Mouse (Mus musculus) forebrain, embryonic 11.5 days (tissue): ENCODE results near the gene Commd1. TPM values are rescaled to one million over a fixed set of nuclear protein-coding genes. Genes with fewer than 3 reads are reported as not detected.

ENCODE experiments used
- ATAC-seq: fragments of 200-750 bp; cut with Nextera tagmentation; replicated peaks from 2 replicates; pipeline ENCODE4 v1.8.0; 2017; ENCODE audit warnings: moderate TSS enrichment; ENCODE audit not compliant: low FRiP score
- DNase-seq: peaks from one replicate; pipeline ENCODE4 v3.0.0-alpha.2; 2017; ENCODE audit warnings: low spot score
- H3K27ac ChIP-seq: fragments of 300-500 bp; sonication (generic); 2 replicates; pipeline ENCODE4 v1.5.1; 2014; ENCODE audit warnings: low read depth, low read length
- H3K27me3 ChIP-seq: fragments of 300-500 bp; sonication (generic); 2 replicates; pipeline ENCODE4 v1.6.1; 2014; ENCODE audit warnings: mild to moderate bottlenecking, low read length, mixed read lengths; ENCODE audit not compliant: control insufficient read depth, insufficient read depth
- H3K36me3 ChIP-seq: fragments of 300-500 bp; sonication (generic); 2 replicates; pipeline ENCODE4 v1.6.1; 2014; ENCODE audit warnings: mild to moderate bottlenecking, low read length, moderate library complexity, mixed read lengths; ENCODE audit not compliant: control insufficient read depth, insufficient read depth
- H3K4me1 ChIP-seq: fragments of 300-500 bp; sonication (generic); replicated peaks from 2 replicates; pipeline ENCODE4 v1.6.1; 2014; ENCODE audit warnings: low read length, mixed read lengths; ENCODE audit not compliant: control insufficient read depth, insufficient read depth
- H3K4me2 ChIP-seq: fragments of 300-500 bp; sonication (generic); 2 replicates; pipeline ENCODE4 v1.6.1; 2014; ENCODE audit warnings: low read depth, mild to moderate bottlenecking, low read length, moderate library complexity, mixed read lengths; ENCODE audit not compliant: severe bottlenecking
- H3K4me3 ChIP-seq: fragments of 300-500 bp; sonication (generic); 2 replicates; pipeline ENCODE4 v1.5.1; 2014; ENCODE audit warnings: low read depth, low read length
- H3K9ac ChIP-seq: fragments of 300-500 bp; sonication (generic); 2 replicates; pipeline ENCODE4 v1.6.1; 2014; ENCODE audit warnings: low read length
- H3K9me3 ChIP-seq: fragments of 300-500 bp; sonication (generic); 2 replicates; pipeline ENCODE4 v1.6.1; 2016; ENCODE audit warnings: low read length, mixed read lengths; ENCODE audit not compliant: control insufficient read depth
- WGBS: fragments of 180-500 bp; shearing (Covaris S2); extraction: QIAGEN DNeasy Blood & Tissue Kit; methylation state at CpG from one replicate; pipeline ENCODE4 v1.1.7; 2014; 5-methylcytosine and 5-hydroxymethylcytosine counted together
- polyA plus RNA-seq: library from polyadenylated mRNA; unstranded; fragments of >200 nt; fragmentation: Nextera tagmentation; extraction: Ambion mirVana; gene quantifications from 2 replicates; pipeline ENCODE4 v1.2.1, GENCODE M21; 2014

Gene Commd1
- polyA plus RNA-seq, 1 experiment from 2014 or later, result 399 TPM

DNA sequence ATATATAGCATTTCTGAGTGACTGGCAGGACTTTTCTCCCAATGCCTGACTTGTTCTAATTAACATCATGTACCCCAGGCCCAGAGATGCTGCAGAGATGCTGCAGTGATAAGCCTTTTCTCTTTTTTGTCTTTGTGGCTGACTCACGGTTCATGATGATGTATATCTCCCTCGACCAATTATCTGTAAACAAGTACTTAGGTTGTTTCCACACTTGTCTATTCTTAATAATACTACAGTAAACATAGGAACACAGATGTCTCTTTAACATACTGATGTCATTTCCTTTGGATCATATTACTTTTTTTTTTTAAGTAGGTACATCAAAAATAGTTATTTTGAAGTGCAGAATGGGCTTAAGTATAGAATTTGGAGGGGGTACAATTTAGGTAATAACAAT is 79.3 kb downstream of the Commd1 start:
- ATAC-seq (no peak), DNase-seq (no peak)
- Histone ChIP-seq H3K9ac (no peak overlapping the region), H3K4me3 (no peak overlapping the region), H3K36me3 (no peaks in the 10 kb centered on the region), H3K9me3 (no peaks in the 10 kb centered on the region), H3K27me3 (no peaks in the 10 kb centered on the region), H3K4me1 (no peaks in the 10 kb centered on the region), H3K4me2 (no peak overlapping the region), H3K27ac (no peak overlapping the region)
- 92% methylated on average over 2 of the region's 2 CpGs for WGBS

DNA sequence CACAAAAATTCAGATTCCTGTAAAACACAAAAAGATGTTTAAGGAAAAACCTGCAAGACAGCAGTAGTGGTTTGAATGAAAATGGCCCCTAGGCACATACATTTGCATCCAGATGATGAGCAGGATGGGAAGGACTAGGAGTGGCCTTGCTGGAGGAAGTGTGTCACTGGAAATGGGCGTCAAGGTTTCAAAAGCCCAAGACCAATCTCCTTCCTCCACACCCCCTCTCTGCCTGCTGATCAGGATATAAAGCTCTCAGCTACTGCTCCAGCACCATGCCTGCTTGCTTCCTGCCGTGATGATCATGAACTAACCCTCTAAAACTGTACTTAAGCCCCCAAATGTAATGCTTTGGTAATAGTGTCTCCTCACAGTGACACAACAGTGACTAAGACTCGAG is 82.1 kb downstream of the Commd1 start:
- Histone ChIP-seq H3K4me2 (no peak overlapping the region), H3K27ac (no peak overlapping the region), H3K4me1 (no peaks in the 10 kb centered on the region), H3K27me3 (no peaks in the 10 kb centered on the region), H3K4me3 (no peak overlapping the region), H3K9me3 (no peaks in the 10 kb centered on the region), H3K9ac (no peak overlapping the region), H3K36me3 (no peaks in the 10 kb centered on the region)
- no peak for DNase-seq
- no peak for ATAC-seq
- WGBS, result 81% methylated on average over 3 of the region's 3 CpGs

DNA sequence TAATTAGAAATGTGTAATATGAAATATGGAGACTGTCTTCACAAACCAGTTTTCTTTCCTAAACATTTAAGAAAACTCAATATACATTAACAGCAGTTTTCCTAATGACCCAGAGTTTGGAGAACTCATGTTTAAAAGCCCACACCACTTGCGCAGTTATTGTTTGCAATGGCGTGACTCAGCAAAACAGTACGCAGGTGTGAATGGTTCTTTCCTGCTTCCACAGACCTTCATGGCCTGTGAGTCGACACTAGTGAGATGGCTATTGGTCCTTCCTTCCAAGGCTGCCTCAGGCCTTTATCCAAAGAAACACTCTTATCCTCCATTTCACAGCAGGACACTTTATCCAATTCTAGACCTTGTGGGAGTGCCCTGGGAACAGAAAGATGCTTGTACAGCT is 84.5 kb downstream of the Commd1 start:
- Histone ChIP-seq H3K27me3 (no peaks in the 10 kb centered on the region), H3K9me3 (no peaks in the 10 kb centered on the region), H3K36me3 (no peaks in the 10 kb centered on the region), H3K4me1 (no peaks in the 10 kb centered on the region), H3K9ac (no peak overlapping the region), H3K4me3 (no peak overlapping the region), H3K27ac (no peak overlapping the region), H3K4me2 (no peak overlapping the region)
- DNase-seq (no peak), ATAC-seq (no peak)
- 93% methylated on average over 4 of the region's 4 CpGs for WGBS

DNA sequence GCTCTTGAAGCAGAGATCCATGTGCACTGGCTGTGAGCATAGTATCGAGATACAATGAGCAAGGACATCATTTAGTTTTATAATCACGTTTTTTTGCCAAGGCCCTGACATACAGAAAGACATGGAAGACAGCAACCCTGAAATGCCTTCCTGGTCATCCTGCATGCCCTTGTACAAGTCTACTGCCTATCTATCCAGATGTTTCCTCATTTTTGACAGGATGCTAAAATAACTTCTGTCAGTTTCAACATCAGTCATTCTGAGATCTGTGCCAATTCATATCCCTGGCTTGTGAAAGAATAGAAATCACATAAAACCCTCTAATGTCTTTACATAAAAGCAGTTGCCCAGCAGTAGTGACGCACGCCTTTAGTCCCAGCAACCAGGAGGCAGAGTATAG is 85.1 kb downstream of the Commd1 start:
- Histone ChIP-seq H3K4me3 (no peak overlapping the region), H3K9ac (no peak overlapping the region), H3K4me2 (no peak overlapping the region), H3K9me3 (no peaks in the 10 kb centered on the region), H3K36me3 (no peaks in the 10 kb centered on the region), H3K27ac (no peak overlapping the region), H3K4me1 (no peaks in the 10 kb centered on the region), H3K27me3 (no peaks in the 10 kb centered on the region)
- no peak for ATAC-seq
- WGBS, result 88% methylated on average over 4 of the region's 4 CpGs
- DNase-seq, result no peak

DNA sequence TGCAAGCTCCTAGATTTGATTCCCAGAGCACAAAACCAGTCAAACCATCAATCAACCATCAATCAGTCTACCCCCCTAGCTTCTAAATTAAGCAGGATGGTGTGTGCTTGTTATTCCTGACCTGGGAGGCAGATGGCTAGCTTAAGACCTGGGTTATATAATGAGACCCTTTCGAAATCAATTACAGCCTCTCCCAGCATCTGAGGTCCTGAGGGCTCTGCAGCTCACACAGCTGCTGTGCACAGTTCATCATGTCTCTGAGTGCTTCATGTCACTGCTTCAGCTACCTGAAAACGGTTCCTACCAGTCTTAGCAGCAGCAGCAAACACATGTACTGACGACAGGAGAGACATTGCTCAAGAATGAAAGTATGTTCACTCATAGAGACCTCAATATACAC is 89.1 kb downstream of the Commd1 start:
- WGBS, result 64% methylated on average over 3 of the region's 3 CpGs
- no peak overlapping the region for H3K4me2 ChIP-seq
- no peak for ATAC-seq

DNA sequence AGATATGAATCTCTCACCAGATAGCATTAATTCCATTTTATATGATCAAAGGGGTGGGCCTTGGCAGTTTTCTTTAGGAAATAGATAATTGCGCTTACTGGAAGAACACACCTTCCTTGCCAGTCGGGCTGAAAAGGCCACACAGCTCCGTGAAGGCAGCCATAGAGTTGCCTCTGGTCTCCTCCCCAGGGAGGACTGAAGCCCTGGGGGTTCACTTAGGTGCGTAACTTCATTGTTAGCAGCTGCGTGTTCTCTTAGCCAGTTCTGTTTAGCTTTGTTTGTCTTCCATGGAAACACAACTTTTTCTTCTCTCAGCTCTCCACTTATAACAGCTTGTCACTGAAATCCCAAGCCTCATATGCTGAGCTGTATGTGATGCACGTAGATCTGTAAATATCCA is 89.7 kb downstream of the Commd1 start:
- Histone ChIP-seq H3K4me2 (no peak overlapping the region), H3K27me3 (no peaks in the 10 kb centered on the region), H3K9ac (no peak overlapping the region), H3K27ac (no peak overlapping the region), H3K9me3 (no peaks in the 10 kb centered on the region), H3K4me1 (no peaks in the 10 kb centered on the region), H3K4me3 (no peak overlapping the region), H3K36me3 (no peaks in the 10 kb centered on the region)
- DNase-seq (no peak), ATAC-seq (no peak)
- 82% methylated on average over 6 of the region's 6 CpGs for WGBS

More for the DNA sequence above, 89.1 kb downstream of the Commd1 start:
- Histone ChIP-seq H3K27ac (no peak overlapping the region), H3K27me3 (no peaks in the 10 kb centered on the region), H3K9me3 (no peaks in the 10 kb centered on the region), H3K4me3 (no peak overlapping the region), H3K9ac (no peak overlapping the region), H3K4me1 (no peaks in the 10 kb centered on the region), H3K36me3 (no peaks in the 10 kb centered on the region)
- no peak for DNase-seq

DNA sequence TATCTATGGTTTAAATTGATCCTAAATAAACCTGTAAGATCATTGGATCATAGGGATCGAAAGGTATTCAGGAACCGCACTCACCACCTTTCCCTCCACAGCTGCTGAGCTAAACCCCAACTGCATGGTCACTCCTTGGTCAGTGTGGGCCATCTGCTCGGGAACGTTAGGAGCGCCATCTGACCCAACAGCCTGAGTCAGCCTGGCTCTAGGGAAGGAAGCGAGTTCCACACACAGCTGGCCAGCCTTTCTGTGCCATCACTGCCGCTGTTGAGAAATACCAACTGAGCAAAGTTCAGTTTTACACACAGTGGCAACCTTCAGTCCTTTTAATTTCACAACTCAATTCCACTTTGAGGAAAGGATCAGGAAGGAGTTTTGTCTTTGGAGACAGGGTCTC is 90.3 kb downstream of the Commd1 start:
- Histone ChIP-seq H3K4me2 (no peak overlapping the region), H3K4me1 (no peaks in the 10 kb centered on the region), H3K9me3 (no peaks in the 10 kb centered on the region), H3K27me3 (no peaks in the 10 kb centered on the region), H3K4me3 (no peak overlapping the region), H3K27ac (no peak overlapping the region), H3K36me3 (no peaks in the 10 kb centered on the region), H3K9ac (no peak overlapping the region)
- no peak for ATAC-seq
- DNase-seq, result no peak
- WGBS, result 92% methylated on average over 7 of the region's 7 CpGs

DNA sequence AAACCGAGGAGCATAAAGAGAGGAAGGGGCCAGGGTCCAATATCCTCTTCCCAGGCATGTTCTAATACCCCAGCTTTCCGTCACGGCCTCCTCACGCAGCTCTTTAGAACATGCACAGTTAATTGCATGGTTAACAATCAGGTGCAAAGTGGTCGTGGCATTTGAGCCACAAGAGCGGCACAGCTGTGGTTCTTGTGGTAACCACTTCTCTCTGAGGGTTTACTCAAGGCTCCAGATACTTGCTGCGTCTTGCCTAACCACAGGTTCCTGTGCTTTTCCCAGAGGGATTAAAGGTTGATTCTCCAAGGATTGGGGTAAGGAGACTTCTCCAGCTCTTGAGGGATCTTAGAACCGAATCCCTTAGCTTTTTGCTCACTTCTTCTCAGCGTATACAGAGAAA is 90.9 kb downstream of the Commd1 start:
- no peak for ATAC-seq
- H3K4me1 ChIP-seq, result no peaks in the 10 kb centered on the region
- 85% methylated on average over 9 of the region's 9 CpGs for WGBS

DNA sequence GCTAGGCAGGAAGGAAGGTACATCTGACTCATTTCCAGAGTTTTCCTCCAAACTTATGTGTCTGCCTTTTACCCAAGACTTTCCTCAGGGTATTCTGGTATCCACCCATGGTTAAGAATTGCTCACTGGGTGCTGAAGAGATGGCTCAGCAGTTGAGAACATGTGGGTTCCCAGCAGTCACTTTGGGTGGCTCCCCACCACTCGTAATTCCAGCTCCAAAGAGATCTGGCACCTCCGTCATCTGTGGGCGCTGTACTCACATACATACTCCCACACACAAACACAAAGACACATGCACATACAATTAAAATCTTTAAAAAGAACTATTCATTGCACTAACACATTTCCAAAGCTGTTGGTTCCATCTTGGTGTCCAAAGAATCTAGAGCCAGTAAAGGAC is 93.0 kb downstream of the Commd1 start:
- H3K36me3 ChIP-seq, result no peaks in the 10 kb centered on the region
- no peaks in the 10 kb centered on the region for H3K27me3 ChIP-seq
- H3K4me1 ChIP-seq, result no peaks in the 10 kb centered on the region
- H3K9me3 ChIP-seq, result no peaks in the 10 kb centered on the region
- no peak overlapping the region for H3K27ac ChIP-seq
- ATAC-seq, result no peak
- no peak overlapping the region for H3K9ac ChIP-seq
- no peak overlapping the region for H3K4me3 ChIP-seq
- H3K4me2 ChIP-seq, result no peak overlapping the region
- 95% methylated on average over 3 of the region's 3 CpGs for WGBS
- DNase-seq, result no peak

More for the DNA sequence above, 90.9 kb downstream of the Commd1 start:
- no peaks in the 10 kb centered on the region for H3K36me3 ChIP-seq
- H3K4me2 ChIP-seq, result no peak overlapping the region
- H3K4me3 ChIP-seq, result no peak overlapping the region
- H3K27me3 ChIP-seq, result no peaks in the 10 kb centered on the region
- DNase-seq, result no peak
- H3K27ac ChIP-seq, result no peak overlapping the region
- H3K9ac ChIP-seq, result no peak overlapping the region
- no peaks in the 10 kb centered on the region for H3K9me3 ChIP-seq
